Mouse (Mus musculus) megakaryocyte, embryonic 14.5 days (primary cell): ENCODE data around the gene Doc2b.

Experiments
- FLI1 ChIP-seq: IDR thresholded peaks from 2 replicates; pipeline ENCODE4 v1.6.1; 2012; ENCODE audit warnings: low read length, inconsistent platforms, mixed read lengths
- GATA1 ChIP-seq: IDR thresholded peaks from 3 replicates; pipeline ENCODE4 v1.6.1; 2012; ENCODE audit warnings: mixed read lengths, low read length, inconsistent platforms, borderline replicate concordance

DNA sequence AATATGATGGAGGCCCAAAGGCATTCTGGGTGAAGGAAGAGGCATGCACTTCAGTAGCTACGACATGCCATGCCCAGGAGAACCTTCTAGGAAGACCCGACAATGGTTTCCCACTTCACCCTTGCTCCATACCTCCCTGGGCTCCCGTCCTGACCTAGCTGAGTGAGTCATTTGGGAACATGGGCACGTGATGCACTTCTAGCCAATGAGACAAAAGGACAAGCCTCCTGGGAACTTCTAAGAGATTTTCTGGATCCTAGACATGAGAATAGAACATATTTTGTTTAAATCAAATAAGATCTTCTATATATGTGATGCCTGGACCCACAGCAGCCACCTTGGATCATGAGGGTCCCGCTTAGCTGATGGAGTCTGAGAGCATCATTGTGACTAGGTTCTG lies 3.3 kb downstream of the Doc2b start:
- no peak for TF ChIP-seq GATA1
- TF ChIP-seq FLI1: no peak
